Mouse (Mus musculus): ENCODE measurements at regions not wholly inside any gene's neighbourhood (a gene's known extent, or its start where the extent isn't known, plus 50 kb on each side); places are given as distances from the start of the nearest gene placed in this dataset.

GRCm38 (mm10) chr10:31076948-31077347, 234.3 kb upstream of the Hey2 start:
- TF ChIP-seq CTCF (IDR thresholded peaks at IDR 0.05; ENCODE audit: low read depth) = no peak
- H3K27me3 ChIP-seq (ENCODE audit: insufficient read depth, low read length) = no peaks in the 10 kb centered on the region
- H3K27ac ChIP-seq (ENCODE audit: low read depth, low read length) = no peak overlapping the region
- H3K9ac ChIP-seq = no peak overlapping the region
- DNase-seq = no peak
- no peak for ATAC-seq
- H3K36me3 ChIP-seq (ENCODE audit: insufficient read depth) = no peaks in the 10 kb centered on the region
- H3K9me3 ChIP-seq (ENCODE audit: low read length) = no peaks in the 10 kb centered on the region
- no peak overlapping the region for H3K4me2 ChIP-seq (ENCODE audit: low read depth)
- H3K4me3 ChIP-seq (ENCODE audit: low read depth, low read length) = no peak overlapping the region
- H3K4me1 ChIP-seq (ENCODE audit: insufficient read depth) = no peaks in the 10 kb centered on the region
- 28% methylated on average over 4 of the region's 4 CpGs for WGBS

GRCm38 (mm10) chr10:31076415-31076814, 233.8 kb upstream of the Hey2 start:
- Histone ChIP-seq H3K4me3 (ENCODE audit: low read depth, low read length) (no peak overlapping the region), H3K27ac (ENCODE audit: low read depth, low read length) (no peak overlapping the region), H3K27me3 (ENCODE audit: insufficient read depth, low read length) (no peaks in the 10 kb centered on the region), H3K9me3 (ENCODE audit: low read length) (no peaks in the 10 kb centered on the region), H3K36me3 (ENCODE audit: insufficient read depth) (no peaks in the 10 kb centered on the region), H3K4me1 (ENCODE audit: insufficient read depth) (no peaks in the 10 kb centered on the region), H3K4me2 (ENCODE audit: low read depth) (no peak overlapping the region), H3K9ac (no peak overlapping the region)
- no peak for ATAC-seq
- WGBS = 70% methylated on average over 8 of the region's 8 CpGs
- DNase-seq = no peak
- no peak for TF ChIP-seq CTCF (IDR thresholded peaks at IDR 0.05; ENCODE audit: low read depth)

- H3K9me3 ChIP-seq (ENCODE audit: low read length) = no peaks in the 10 kb centered on the region
- ATAC-seq = no peak
- no peak overlapping the region for H3K9ac ChIP-seq
- H3K36me3 ChIP-seq (ENCODE audit: insufficient read depth) = no peaks in the 10 kb centered on the region
- H3K4me1 ChIP-seq (ENCODE audit: insufficient read depth) = no peaks in the 10 kb centered on the region
- TF ChIP-seq CTCF (IDR thresholded peaks at IDR 0.05; ENCODE audit: low read depth) = no peak
- H3K4me3 ChIP-seq (ENCODE audit: low read depth, low read length) = no peak overlapping the region
- H3K27me3 ChIP-seq (ENCODE audit: insufficient read depth, low read length) = no peaks in the 10 kb centered on the region
- WGBS = 60% methylated on average over 4 of the region's 4 CpGs
- no peak overlapping the region for H3K4me2 ChIP-seq (ENCODE audit: low read depth)
- no peak for DNase-seq
- H3K27ac ChIP-seq (ENCODE audit: low read depth, low read length) = no peak overlapping the region
Measured at GRCm38 (mm10) chr10:31074004-31074645, 231.5 kb upstream of the Hey2 start.

- Histone ChIP-seq H3K4me1 (ENCODE audit: insufficient read depth) (no peaks in the 10 kb centered on the region), H3K4me2 (ENCODE audit: low read depth) (no peak overlapping the region), H3K9me3 (ENCODE audit: low read length) (no peaks in the 10 kb centered on the region), H3K36me3 (ENCODE audit: insufficient read depth) (no peaks in the 10 kb centered on the region), H3K27ac (ENCODE audit: low read depth, low read length) (no peak overlapping the region), H3K4me3 (ENCODE audit: low read depth, low read length) (no peak overlapping the region), H3K27me3 (ENCODE audit: insufficient read depth, low read length) (no peaks in the 10 kb centered on the region), H3K9ac (no peak overlapping the region)
- TF ChIP-seq CTCF (IDR thresholded peaks at IDR 0.05; ENCODE audit: low read depth) = no peak
- ATAC-seq = no peak
- DNase-seq = no peak
Measured at GRCm38 (mm10) chr10:31068668-31069223, 226.1 kb upstream of the Hey2 start.

- Histone ChIP-seq H3K4me2 (ENCODE audit: low read depth) (no peak overlapping the region), H3K4me1 (ENCODE audit: insufficient read depth) (no peaks in the 10 kb centered on the region), H3K9me3 (ENCODE audit: low read length) (no peaks in the 10 kb centered on the region), H3K27ac (ENCODE audit: low read depth, low read length) (no peak overlapping the region), H3K9ac (no peak overlapping the region), H3K27me3 (ENCODE audit: insufficient read depth, low read length) (no peaks in the 10 kb centered on the region), H3K36me3 (ENCODE audit: insufficient read depth) (no peaks in the 10 kb centered on the region), H3K4me3 (ENCODE audit: low read depth, low read length) (no peak overlapping the region)
- DNase-seq (no peak), ATAC-seq (no peak)
- TF ChIP-seq CTCF (IDR thresholded peaks at IDR 0.05; ENCODE audit: low read depth) = no peak
- 47% methylated on average over 2 of the region's 2 CpGs for WGBS
Measured at GRCm38 (mm10) chr10:31062732-31063131, 220.1 kb upstream of the Hey2 start.

GRCm38 (mm10) chr10:31053260-31053659, 210.7 kb upstream of the Hey2 start:
- no peak for ATAC-seq
- TF ChIP-seq CTCF (IDR thresholded peaks at IDR 0.05; ENCODE audit: low read depth) = no peak

DNA sequence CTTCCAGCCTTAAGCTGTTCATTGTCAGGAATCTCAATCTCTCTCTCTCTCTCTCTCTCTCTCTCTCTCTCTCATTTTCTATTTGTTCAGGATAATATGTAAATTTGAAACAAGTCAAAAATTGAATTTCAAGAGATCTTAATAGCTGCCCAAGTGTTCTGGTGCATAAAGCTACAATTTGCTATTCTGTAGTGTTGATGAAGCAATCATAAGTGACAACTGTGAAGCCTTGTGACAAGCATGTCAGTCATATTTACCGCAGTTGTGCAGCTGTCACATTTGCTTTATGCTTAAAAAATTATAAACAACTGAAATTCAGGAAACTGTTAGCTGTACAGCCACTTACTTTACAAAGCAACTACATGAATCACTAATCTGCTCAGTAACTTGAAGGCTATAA, 208.6 kb upstream of the Hey2 start:
- H3K36me3 ChIP-seq (ENCODE audit: insufficient read depth) = no peaks in the 10 kb centered on the region
- WGBS = 56% methylated on average over 1 of the region's 1 CpGs
- no peak overlapping the region for H3K4me3 ChIP-seq (ENCODE audit: low read depth, low read length)
- no peaks in the 10 kb centered on the region for H3K4me1 ChIP-seq (ENCODE audit: insufficient read depth)
- DNase-seq = peak; percentile 21
- ATAC-seq = peak; percentile 92
- H3K9ac ChIP-seq = no peak overlapping the region
- H3K9me3 ChIP-seq (ENCODE audit: low read length) = no peaks in the 10 kb centered on the region
- H3K27me3 ChIP-seq (ENCODE audit: insufficient read depth, low read length) = no peaks in the 10 kb centered on the region
- H3K4me2 ChIP-seq (ENCODE audit: low read depth) = no peak overlapping the region
- no peak for TF ChIP-seq CTCF (IDR thresholded peaks at IDR 0.05; ENCODE audit: low read depth)
- no peak overlapping the region for H3K27ac ChIP-seq (ENCODE audit: low read depth, low read length)

More at GRCm38 (mm10) chr10:31053260-31053659, 210.7 kb upstream of the Hey2 start:
- Histone ChIP-seq H3K4me3 (ENCODE audit: low read depth, low read length) (no peak overlapping the region), H3K4me1 (ENCODE audit: insufficient read depth) (no peaks in the 10 kb centered on the region), H3K9ac (no peak overlapping the region), H3K36me3 (ENCODE audit: insufficient read depth) (no peaks in the 10 kb centered on the region), H3K4me2 (ENCODE audit: low read depth) (no peak overlapping the region), H3K27ac (ENCODE audit: low read depth, low read length) (no peak overlapping the region), H3K9me3 (ENCODE audit: low read length) (no peaks in the 10 kb centered on the region), H3K27me3 (ENCODE audit: insufficient read depth, low read length) (no peaks in the 10 kb centered on the region)
- WGBS = 92% methylated on average over 8 of the region's 8 CpGs
- DNase-seq = no peak

Measured in forebrain, postnatal 0 days (tissue).